Mouse (Mus musculus) brain, embryonic 14.5 days (tissue): ENCODE measurements around the gene A2ml1.

ENCODE experiments used
- CTCF ChIP-seq: fragments of 200-500 bp; IDR thresholded peaks from 2 replicates; pipeline ENCODE4 v1.5.1; 2012; ENCODE audit warnings: inconsistent platforms, mild to moderate bottlenecking, moderate library complexity, borderline replicate concordance; ENCODE audit not compliant: insufficient read depth, insufficient read length; ENCODE audit errors: extremely low read depth
- POLR2A ChIP-seq: fragments of 200-500 bp; IDR thresholded peaks from 2 replicates; pipeline ENCODE4 v1.6.1; 2012; ENCODE audit warnings: mild to moderate bottlenecking, inconsistent platforms, borderline replicate concordance; ENCODE audit not compliant: poor library complexity, insufficient read depth, insufficient read length, severe bottlenecking; ENCODE audit errors: extremely low read depth

- TF ChIP-seq CTCF (no peak), POLR2A (no peak)
Measured at GRCm38 (mm10) chr6:128585642-128586245, 4.3 kb upstream of the A2ml1 start.
